Mouse (Mus musculus): ENCODE measurements around the gene Gucy1b1.

The Gucy1b1 gene

DNA sequence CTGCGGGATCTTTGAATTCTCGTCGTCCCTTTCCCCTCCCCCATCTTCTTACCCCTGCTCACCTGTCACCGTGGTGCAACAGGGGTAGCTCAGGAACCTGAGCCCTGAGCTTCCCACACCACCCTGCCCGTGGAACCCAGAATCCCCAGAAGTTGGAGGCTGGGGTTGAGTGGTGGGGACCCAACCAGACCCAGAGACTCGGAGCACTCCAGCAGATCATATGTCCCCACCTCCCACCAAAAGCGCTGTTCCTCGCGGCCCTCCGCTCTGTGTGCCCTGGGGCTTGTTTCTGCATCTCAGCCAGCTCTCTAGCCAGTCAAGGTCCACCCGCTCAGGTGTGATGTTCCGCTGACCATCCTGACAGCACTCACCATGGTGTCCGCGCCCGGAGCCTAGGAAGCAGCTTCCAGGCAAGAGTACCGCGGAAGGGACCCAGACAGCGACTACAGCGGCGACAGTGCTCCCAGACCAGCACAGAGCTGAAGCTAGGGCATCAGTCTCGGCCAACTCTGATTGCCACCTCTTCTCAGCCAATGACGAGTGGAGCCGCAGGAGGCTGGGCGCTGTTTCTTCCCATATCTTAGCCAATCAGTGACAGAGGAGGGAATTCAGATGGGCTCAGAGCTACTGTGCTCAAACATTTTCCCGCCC, at the start of gene Gucy1b1:
Gene Gucy1b1, minus strand, starts transcription at position 489 of the 651 bp plus-strand sequence.
- in situ Hi-C loops (cut with MboI, MseI), result no loop called here

DNA sequence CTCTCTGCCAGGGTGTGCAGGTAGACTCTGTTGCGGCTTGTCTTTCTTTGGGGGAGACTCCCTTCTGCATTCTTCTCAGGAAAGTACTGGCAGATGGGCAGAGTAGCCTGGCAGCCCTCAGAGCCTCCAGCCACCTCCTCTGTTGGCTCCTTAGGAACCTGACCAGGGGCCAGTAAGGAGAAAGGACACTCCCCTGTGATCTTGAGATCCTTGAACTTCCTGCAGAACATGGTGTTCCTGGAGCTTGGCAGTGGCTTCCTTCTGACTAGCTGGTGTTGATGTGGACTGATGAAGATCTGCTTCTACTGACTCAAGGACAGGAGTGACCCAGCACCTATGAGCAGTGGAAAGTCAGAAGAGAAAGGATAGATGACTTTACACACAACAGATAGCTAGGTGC, 44.4 kb upstream of the Gucy1b1 start:
- in situ Hi-C loops (cut with MboI, MseI), result no loop called here

DNA sequence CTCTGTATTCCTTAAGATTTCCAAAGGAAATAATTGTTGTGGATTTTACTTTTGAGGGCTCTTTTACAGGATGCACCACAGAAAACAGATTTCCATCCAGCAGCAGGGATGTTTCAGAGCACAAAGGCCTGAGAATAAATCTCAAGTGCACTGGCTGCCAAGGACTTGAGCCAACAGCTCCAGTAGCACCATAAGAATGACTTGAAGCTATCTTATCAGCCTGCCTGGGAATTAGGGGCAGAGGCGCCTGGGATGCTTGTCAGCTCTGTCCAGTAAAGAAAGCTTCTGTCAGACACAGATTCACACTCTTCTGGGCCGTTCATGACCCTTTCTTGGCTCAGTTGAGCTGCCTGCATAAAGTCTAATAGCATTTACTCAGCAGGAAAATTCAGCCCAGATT, 38.0 kb upstream of the Gucy1b1 start:
- in situ Hi-C loops (cut with MboI, MseI), result no loop called here

DNA sequence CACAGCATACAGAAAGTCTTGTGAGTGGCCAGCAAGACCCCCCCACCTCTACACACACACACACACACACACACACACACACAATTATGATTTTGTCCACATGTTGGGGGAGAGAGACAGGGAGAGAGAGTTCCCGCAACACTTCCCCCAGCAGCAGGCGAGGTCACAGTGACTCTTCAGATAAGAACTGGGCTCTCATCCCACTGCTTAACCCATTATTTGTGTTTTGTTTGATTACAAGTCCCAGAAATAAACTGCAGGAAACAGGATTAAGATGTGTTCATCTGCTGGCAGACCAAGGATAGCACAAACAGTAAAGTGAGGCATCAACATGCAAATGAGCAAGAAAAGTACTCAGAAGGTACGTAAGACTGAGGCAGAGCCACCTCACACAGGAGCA, 37.5 kb upstream of the Gucy1b1 start:
- in situ Hi-C loops (cut with MboI, MseI), result no loop called here

DNA sequence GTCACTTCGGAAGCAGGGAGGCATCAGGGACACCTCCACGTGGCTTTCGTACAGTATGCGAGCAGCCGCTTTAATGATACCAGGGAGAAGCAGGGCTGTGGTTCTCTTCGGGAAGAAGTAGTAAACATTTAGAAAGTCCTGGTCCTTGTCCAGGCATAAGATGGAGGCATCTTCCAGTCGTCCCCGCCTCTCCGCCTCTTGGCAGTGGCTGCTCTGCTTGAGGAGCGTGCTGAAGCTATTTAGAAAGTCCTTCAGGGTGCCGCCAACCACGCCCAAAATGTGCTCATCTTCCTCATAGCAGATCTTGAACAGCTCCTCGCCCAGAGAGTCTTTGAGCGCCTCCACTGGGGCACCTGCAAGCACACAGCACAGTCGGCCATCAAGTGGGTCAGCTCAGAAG, 34.5 kb upstream of the Gucy1b1 start:
- in situ Hi-C loops (cut with MboI, MseI), result no loop called here

DNA sequence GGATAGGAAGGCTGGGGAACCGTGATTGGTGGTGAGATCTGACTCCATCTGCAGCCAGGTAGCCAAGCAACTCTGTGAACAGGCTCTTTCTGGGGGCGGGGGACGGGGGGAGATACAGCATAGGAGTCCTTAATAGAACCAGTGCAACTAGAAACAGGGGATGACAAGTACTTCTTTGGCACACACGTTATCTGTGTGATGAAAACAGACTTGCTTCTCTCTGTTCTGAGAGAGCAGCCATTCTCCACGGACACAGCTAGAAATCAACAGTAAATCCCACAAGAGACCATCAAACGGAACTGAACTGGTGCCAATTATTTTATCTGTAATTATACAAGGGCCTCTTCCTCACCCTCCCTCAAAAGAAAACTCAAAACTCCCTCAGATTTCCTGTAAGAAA, 29.7 kb upstream of the Gucy1b1 start:
- in situ Hi-C loops (cut with MboI, MseI), result no loop called here

DNA sequence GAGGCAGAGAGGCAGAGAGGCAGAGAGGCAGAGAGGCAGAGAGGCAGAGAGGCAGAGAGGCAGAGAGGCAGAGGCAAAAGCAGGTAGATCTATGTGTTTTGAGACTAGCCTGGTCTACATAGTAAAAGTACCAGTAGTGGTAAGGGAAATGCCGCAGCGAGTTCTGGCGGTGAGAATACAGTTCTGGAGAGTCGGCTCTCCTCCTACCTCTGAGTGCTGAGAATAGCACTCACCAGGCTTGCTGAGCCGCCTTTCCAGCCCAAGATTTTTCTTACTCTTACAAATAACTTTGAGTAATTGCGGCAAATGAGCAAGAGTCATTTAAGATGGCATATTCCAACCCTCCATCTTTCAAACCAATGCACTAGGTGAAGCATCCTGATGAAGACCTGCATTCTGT, 24.6 kb upstream of the Gucy1b1 start:
- in situ Hi-C loops (cut with MboI, MseI), result no loop called here

DNA sequence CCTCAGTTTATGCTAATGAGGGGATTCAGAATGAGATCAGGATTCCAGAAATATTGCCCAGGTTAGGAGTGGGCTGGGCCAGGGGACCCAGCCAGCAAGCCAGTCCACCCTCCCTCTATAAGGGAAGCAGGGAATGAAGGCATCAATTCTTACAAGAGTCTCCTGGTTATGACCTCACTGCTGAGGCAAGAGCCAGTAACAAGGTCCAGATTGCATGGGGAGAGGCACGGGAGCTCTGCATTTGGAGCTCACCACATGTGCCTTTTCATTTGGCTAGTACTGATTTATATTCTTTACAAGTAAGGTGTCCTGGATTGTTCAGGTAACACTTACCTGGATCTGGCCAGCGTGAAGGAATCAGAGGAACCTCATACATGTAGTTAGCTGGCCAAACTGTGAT, 22.3 kb upstream of the Gucy1b1 start:
- in situ Hi-C loops (cut with MboI, MseI), result no loop called here

DNA sequence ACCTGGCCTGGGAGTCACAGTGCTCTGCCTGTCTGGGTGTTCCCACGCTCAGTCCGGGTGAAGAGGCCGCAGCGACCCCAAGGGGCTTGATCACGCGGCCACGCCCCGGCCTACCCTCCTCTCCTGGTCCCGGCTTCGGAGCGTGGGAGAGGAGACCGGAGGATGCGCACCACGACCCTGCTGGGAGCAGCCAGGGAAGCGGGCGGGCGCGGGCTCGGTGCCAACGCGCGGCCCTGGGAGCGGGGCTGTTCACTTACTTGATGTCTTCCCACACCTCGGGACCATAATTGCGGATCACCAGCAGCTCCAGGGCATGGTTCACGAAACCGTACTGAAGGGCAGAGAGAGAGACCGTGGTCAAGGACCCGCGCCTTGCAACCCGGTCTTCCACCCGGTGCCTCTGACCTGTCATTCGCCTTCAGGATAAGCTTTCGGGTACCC, 728 bp downstream of the Gucy1b1 start:
- in situ Hi-C loops (cut with MboI, MseI), result no loop called here

DNA sequence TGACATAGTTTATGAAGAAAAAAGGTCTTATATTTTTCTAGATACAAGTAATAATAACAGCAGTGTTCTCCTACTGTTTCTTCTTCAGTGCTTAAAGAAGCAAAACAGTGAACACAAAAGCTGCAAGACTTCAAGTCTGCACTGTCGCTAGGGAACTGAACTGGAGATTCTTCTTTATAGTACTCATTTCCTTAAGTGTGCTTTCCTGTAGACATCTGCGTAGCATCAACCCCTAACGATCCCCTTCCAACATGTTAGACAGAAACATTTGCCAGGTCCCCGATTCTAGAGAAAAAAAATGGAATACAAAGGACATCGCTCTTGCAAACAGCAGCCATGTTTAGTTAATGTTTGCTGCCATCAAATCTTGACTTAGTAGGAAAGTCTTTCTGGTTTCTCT, 6.7 kb downstream of the Gucy1b1 start:
- in situ Hi-C loops (cut with MboI, MseI), result no loop called here

DNA sequence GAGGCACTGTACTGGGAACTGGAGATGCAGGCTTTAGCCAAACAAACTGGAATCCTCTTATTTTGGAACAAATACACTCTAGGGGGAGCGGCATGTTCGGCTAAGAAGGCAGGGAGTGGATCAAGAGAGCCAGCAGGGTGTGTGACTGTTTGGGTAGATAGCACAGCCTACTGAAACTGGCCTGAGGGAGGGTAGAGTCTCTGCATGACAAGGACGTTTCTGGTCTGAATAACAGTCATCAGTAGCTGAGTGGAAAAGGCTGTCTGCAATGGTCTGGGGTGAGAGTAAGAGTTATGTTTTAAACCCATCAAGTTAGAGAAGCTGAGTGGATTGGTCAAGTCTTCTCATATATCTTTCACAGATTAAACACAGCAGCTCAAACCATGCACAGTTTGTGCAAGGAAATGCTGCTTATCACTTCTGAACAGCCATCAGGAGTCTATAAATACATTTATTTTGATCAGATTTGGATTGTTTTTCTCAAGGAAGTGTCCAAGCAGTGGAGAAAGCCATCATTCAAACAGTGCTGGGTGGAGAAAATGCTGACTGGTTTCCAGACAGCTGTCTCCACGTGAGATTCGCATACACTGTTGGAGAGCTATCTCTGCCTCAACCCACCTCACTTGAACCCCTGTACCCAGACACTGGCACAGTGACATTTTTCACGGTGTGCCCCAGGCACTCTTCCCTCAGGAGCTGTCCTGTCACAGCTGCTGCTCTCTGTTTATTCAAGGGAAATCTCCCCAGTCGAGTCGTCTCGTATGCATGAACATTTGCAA, 12.9 kb downstream of the Gucy1b1 start:
- in situ Hi-C loops (cut with MboI, MseI), result no loop called here

DNA sequence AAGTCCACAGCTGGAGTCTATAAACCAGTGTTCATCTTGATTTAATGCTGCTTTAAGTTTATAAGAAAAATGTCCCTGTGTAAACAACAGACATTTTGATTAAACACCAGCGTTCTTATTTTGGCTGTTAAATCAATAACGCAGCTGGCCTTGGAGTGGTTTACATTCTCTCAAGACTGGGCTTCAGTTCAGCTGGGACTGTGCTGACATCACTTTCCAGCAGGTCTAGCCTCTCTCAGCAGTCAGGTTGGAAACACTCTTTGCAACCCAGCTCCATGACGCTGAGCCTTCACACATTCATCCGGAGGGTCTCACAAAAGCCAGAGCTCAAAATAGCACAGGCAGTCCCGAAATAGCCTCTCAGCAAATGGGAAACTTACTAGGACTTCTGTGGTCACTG, 17.3 kb downstream of the Gucy1b1 start:
- in situ Hi-C loops (cut with MboI, MseI), result no loop called here

DNA sequence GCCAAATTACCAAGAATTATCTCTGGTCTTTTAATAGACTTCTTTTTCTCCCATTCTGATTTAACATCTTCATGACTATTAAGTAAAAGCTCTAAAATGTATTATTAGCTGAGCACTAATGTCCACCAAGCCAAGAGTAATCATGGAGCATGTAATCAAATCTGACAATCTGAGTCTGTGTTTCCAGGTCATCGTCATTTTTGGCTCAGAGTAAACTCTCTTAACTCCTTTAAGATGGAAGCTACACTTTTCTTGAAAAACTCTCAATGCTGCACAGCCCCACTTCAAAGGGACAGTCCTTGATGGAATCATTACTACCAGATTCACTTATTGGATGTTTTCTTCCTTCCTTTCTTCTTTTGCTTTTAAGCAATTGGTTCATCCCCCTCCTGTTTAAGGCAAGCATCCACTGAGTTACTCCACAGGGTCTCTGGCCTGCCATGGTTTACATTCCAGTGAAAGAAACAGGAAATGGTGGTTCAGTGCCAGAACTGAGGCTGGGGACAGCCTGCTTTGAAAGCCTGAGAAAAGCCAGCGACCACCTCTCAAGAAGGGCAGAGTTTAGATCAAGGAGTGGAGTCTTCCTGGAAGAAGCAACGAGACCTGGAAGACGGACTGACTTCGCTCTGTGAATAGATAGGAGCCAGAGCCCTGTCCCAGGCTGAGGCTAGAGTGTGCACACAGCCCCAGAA, 20.1 kb downstream of the Gucy1b1 start:
- in situ Hi-C loops (cut with MboI, MseI), result no loop called here

DNA sequence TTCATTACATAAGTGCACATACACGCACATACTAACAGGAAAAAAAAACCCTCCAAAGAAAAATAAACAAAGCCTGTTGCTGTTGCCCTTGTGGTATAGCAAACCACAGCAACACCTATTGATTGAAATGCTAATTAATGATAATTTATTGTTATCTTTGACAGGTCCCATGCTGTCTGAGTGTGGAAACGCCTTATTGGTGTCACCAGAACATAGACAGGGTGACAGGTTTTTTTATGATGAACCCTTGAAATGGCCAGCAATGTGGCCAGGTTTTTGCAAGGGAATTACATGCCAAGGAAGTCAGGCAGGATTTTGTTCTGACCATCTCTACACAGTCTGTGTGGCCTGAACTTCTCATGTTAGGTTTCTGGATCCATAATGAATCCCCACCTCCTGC, 22.5 kb downstream of the Gucy1b1 start:
- in situ Hi-C loops (cut with MboI, MseI), result no loop called here

DNA sequence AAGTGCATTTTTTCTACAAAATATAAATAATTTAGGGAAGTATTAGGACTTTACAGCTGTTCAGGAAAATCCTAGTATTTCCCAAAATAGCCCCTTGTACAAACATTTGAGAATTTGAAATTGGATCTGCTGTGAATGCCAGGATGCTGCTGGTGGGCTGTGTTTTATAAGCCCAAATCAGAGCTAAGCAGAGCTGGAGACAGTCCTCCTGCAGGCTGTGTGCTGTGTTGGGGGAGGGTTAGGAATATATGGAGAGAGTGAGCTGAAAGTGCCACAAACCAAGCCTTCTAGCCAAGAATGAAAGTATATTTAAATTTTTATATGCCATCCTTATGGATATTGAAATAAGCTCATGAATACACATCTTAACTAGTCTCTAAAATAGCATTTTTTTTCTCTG, 23.0 kb downstream of the Gucy1b1 start:
- in situ Hi-C loops (cut with MboI, MseI), result no loop called here

DNA sequence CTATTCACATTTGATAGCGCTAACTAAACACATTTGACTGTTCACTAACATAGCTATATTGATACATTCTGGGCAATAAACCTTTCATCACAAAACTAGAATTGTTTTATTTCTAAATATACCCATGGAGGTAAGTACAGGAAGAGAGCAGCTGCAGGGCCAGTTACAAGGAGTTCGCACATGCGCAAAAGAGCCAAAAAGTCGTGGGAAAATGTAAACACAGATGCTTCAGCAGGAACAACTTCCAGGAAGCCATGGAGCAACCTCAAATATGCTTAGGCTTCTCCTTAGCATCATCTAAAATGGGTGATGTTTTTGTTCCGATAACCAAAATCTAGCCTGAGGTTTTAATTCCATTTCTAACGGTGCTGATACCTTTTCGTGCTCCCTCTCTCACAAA, 25.8 kb downstream of the Gucy1b1 start:
- in situ Hi-C loops (cut with MboI, MseI), result loop anchor here (5.0 to 25.0 kb wide), 2 partner anchors 284 to 789 kb away; no protein-coding TSS in a partner anchor

DNA sequence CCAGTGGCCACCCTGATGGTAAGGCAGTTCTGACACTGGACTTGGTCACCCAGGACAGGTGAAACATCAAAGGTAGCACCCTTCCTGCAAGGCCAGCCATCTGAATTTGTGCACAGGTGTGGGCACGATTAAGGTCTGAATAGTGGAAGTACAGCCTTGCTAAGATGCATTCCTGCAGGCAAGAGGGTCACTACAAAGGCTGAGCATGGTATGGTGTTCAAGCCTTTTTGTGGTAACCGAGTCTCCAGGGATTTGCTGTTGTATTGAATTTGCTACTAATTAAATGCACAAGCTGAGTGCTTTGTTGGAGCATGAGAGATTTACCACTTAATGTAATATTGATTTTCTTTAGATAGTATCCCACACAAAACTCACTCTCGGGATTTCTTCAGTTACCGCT, 26.4 kb downstream of the Gucy1b1 start:
- in situ Hi-C loops (cut with MboI, MseI), result loop anchor here (5.0 to 25.0 kb wide), 2 partner anchors 284 to 789 kb away; no protein-coding TSS in a partner anchor

DNA sequence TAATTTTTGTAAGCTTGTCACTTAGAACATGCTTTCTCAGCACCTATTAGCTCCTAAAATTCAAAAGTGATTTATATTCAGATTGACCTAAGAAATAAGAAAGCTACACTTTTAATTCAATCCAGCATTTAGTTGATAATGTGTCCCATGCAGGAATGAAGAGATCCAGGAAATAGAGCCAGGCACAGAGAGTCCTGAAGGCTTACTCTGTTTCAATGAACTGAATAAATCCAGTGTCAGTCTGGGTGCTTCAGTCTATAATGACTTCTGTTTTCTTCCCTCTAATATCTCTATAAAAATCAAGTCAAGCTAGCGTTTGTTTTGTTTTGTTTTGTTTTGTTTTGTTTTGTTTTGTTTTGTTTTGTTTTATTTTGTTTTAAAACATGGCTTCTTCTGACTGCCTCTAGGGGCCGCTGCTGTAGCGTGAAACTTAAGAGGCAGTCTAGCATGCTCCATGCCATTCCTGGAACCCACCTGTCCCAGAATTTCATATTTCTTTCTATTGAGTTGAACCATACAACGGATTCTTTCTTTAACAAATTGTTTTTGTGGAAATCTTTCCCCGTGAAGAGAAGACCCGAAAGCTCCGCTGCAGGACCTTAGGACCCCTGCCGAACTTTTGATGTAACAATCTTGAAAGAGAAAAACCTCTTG, 27.3 kb downstream of the Gucy1b1 start:
- in situ Hi-C loops (cut with MboI, MseI), result loop anchor here (5.0 to 25.0 kb wide), 2 partner anchors 285 to 790 kb away; no protein-coding TSS in a partner anchor

DNA sequence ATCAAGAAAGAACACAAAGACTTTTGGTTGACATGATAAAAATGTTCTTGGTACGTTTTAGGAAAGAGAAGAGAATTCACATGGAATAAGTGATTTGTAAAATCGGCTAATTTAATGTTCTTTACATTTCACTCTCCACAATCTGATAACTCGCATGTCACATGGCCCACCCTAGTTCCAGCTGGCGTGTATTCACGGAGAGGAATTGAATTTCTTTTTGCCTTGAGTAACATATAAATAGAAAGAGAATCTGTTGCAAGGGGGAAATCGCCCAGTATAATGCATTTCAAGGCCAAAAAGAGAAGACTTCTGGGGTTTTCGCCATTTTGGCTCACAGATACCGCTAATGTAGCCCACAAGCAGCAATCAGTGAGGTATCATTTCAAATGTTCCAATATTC, 28.4 kb downstream of the Gucy1b1 start:
- in situ Hi-C loops (cut with MboI, MseI), result loop anchor here (5.0 to 25.0 kb wide), 2 partner anchors 286 to 791 kb away; no protein-coding TSS in a partner anchor

DNA sequence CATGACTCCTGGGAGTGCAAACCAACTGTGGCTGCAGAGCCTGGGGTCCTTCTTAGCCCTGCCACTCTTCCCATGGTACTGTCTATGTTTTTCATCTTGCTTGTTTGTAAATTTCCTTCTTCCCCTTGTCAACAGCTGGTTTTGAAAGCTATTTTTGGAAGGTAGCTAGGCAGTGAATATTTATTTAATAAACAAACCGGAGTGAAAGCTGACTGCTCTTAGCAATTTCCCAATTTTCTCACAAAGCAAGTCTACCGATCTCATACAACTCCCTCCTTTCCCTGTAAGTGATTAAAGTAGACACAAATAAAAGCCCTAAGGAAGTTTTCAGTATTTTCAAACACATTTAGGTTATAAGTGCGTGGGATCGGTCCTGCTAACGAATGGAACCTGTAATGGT, 29.6 kb downstream of the Gucy1b1 start:
- in situ Hi-C loops (cut with MboI, MseI), result loop anchor here (5.0 to 25.0 kb wide), 2 partner anchors 287 to 792 kb away; no protein-coding TSS in a partner anchor

DNA sequence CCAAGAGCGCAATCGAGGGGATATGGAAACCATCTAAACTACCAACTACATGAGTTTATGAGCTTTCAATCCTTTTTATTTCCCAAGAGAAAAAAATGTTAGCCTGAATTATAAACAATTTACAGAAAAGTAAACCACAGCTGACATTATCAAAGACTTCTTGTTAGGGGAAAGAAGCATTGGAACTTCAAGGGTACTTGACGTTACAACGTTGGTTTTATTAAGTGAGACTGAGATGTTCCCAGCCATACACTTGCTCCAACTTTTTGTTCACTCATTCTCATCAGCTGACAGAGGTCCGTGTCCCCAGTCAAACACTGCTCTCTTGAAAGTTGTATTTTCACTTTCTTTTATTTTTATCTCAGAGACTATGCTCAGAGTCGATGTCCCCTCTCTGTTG, 30.8 kb downstream of the Gucy1b1 start:
- in situ Hi-C loops (cut with MboI, MseI), result loop anchor here (25.0 kb wide), 1 partner anchor 794 kb away; no protein-coding TSS in a partner anchor

Data from T-helper 2 cell (primary cell).